Mouse (Mus musculus) brain, embryonic 14.5 days (tissue): Measurements from ENCODE around the gene Rbm42. TPM values are rescaled to one million over a fixed set of nuclear protein-coding genes. Genes with fewer than 3 reads are reported as not detected.
A peak's percentile ranks its signal among the peaks of the same experiment; 100 is the strongest.

Source experiments
- DNase-seq: peaks from one replicate; pipeline ENCODE4 v3.0.0-alpha.2; 2011; ENCODE audit warnings: low read depth
- CTCF ChIP-seq: fragments of 200-500 bp; IDR thresholded peaks from 2 replicates; pipeline ENCODE4 v1.5.1; 2012; ENCODE audit warnings: inconsistent platforms, mild to moderate bottlenecking, moderate library complexity, borderline replicate concordance; ENCODE audit not compliant: insufficient read depth, insufficient read length; ENCODE audit errors: extremely low read depth
- POLR2A ChIP-seq: fragments of 200-500 bp; IDR thresholded peaks from 2 replicates; pipeline ENCODE4 v1.6.1; 2012; ENCODE audit warnings: mild to moderate bottlenecking, inconsistent platforms, borderline replicate concordance; ENCODE audit not compliant: poor library complexity, insufficient read depth, insufficient read length, severe bottlenecking; ENCODE audit errors: extremely low read depth
- polyA plus RNA-seq: library from polyadenylated mRNA; depleted of rRNA; stranded (reverse); fragments of >200 nt; gene quantifications from 2 replicates; pipeline ENCODE4 v1.2.3, GENCODE M21; 2012; rRNA removed

Gene Rbm42
- polyA plus RNA-seq, 1 experiment: 91.6 TPM

DNA sequence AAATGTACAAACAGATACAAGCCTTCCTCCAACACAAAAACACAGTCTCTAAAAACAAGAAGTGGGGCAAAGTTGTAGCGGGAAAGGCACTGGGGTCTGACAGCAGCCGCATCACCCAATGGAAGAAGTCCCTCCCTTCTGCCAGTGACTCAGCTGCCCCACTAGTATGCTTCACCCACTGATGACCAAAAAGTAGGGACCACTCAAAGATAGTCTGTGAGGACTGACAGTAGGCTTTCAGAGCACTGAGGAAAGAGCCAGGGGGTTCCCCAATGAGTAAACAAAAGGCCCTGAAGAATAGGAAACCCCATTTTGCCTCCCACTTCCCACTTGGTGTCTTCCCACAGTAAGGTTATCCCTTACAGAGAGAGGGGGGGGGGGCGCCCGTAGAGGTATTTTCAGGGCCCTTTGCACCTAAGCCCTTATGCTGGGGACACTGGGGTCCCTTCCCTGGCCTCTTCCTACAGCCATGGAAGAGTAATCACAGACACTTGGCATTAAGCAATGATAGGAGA lies 55.5 kb downstream of the Rbm42 start:
- no peak for DNase-seq
- TF ChIP-seq CTCF (no peak), POLR2A (no peak)

DNA sequence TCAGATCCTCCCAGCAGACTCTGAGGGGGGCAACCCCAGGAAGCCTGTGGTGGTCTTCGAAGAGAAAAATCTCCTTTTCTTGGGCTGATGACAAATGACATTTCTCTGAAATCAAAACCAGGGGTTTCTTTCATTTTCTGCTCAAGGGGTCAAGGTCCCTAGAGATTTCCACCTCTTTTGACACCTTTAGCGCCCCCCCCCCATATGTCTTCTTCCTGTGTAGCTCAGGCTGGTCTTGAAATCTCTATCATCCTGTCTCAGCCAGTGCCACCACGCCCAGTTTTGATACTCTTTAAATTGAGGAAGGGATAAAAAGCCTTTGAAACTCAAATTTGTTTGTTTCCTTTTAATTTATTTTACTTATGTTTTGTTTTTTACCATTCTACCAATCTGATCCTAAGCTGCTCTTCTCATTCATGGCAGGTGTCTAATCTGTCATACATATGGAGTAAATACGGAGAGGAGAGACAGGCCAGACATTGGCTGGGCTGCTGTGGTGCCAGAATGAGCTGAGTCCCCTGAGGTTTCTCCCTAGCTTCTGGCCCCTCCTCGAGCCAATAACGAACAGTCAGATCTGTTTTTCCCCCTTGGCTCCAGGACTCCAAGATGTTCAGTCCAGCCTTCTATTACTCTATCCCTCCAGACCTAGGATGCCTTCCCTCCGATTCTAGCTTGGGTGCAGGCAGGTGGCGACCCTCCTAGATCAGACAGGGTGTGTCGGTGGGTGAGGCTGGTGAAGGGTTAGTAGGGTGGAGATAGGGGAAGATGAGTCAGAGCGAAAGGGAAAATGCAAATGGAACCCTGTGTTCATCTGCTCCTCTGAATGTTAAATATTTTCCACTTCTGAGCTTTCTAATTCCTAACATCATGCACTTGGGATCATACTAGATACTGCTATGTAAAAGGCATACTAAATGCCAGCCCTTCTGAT lies 56.3 kb downstream of the Rbm42 start:
- TF ChIP-seq POLR2A (no peak), CTCF (no peak)
- DNase-seq: no peak

DNA sequence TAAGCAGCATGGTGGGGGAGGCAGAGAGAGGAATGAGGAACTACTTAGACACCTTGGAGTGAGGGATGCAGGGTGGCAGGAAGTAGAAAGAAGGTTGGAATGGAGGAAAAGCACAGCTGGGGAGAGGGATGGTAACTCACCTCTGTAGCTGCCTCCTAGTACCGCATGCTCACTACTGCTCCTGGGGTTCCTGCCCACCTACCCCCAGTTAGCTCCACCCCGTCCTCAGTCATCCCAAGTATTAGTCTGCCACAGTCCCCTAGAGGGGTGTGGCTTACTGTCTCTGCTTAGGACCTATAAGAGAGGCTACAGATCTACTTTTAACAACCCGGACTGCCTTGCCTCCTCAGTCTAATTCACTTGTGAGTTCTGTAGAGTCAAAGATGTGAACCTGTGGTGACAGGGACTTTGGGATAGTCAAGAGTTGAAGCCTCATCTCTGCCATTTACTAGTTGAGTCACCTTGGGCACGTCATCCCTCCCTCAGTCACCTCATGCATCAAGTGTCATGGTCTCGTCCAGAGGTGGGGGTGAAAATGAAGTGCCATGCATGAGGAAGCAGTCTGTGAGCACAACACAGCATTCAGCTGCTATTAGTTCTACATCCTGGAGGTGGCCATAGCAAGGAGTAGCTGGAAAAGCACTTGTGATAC lies 57.2 kb downstream of the Rbm42 start:
- no peak for TF ChIP-seq POLR2A
- no peak for DNase-seq

DNA sequence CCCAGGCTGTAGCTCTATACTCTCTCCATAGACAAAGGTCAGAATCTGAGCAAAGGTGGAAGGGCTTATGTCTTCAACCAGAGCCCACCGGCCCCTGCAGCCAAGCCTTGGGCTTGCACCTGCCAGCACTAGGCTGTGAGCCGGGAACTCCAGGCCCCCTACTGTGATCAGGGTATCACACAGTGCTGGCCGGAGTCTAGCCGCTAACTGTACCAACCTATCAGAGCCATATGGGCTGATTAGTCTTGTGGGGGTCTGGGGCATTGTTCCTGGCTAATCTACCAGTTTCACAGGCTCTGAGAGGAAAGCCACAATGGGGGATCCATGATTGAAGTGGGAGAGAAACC lies 58.5 kb downstream of the Rbm42 start:
- no peak for TF ChIP-seq POLR2A
- no peak for TF ChIP-seq CTCF
- DNase-seq: peak; percentile 9

Other genes starting within 250 kb of the Rbm42 start
- 21.7 and 27.8 TPM in 2 replicates for gene Tyrobp, start 236.6 kb downstream of the Rbm42 start, polyA plus RNA-seq
- gene Hcst, start 230.5 kb downstream of the Rbm42 start, polyA plus RNA-seq: 0.90 and 1.4 TPM in 2 replicates
- 2.3 and 3.6 TPM in 2 replicates for gene Nfkbid, start 228.6 kb downstream of the Rbm42 start, polyA plus RNA-seq
- 571 and 616 TPM in 2 replicates for gene Aplp1, start 204.8 kb downstream of the Rbm42 start, polyA plus RNA-seq
- 0.85 and 3.3 TPM in 2 replicates for gene Kirrel2, start 192.6 kb downstream of the Rbm42 start, polyA plus RNA-seq
- 1.2 and 3.2 TPM in 2 replicates for gene Nphs1, start 192.0 kb downstream of the Rbm42 start, polyA plus RNA-seq
- 0.05 and 0.26 TPM in 2 replicates for gene Prodh2, start 156.7 kb downstream of the Rbm42 start, polyA plus RNA-seq
- gene Arhgap33, start 115.3 kb downstream of the Rbm42 start, polyA plus RNA-seq: 241 and 276 TPM in 2 replicates
- gene Hspb6, start 98.1 kb downstream of the Rbm42 start, polyA plus RNA-seq: 8.4 and 8.7 TPM in 2 replicates
- gene Proser3, start 98.0 kb downstream of the Rbm42 start, polyA plus RNA-seq: 24.1 and 27.9 TPM in 2 replicates
- 45.1 and 53.9 TPM in 2 replicates for gene Lin37, start 90.5 kb downstream of the Rbm42 start, polyA plus RNA-seq
- gene U2af1l4, start 87.0 kb downstream of the Rbm42 start, polyA plus RNA-seq: 69.3 and 95.4 TPM in 2 replicates
- gene Gm49396, start 87.0 kb downstream of the Rbm42 start, polyA plus RNA-seq: 4.9 and 8.7 TPM in 2 replicates
- gene Psenen, start 86.7 kb downstream of the Rbm42 start, polyA plus RNA-seq: 102 and 154 TPM in 2 replicates
- gene Igflr1, start 84.9 kb downstream of the Rbm42 start, polyA plus RNA-seq: 6.5 and 8.7 TPM in 2 replicates
- 69.7 and 72.2 TPM in 2 replicates for gene Kmt2b, start 61.6 kb downstream of the Rbm42 start, polyA plus RNA-seq
- 0.37 and 0.47 TPM in 2 replicates for gene Zbtb32, start 51.4 kb downstream of the Rbm42 start, polyA plus RNA-seq
- 2.7 and 3.9 TPM in 2 replicates for gene Upk1a, start 37.5 kb downstream of the Rbm42 start, polyA plus RNA-seq
- gene Cox6b1, start 24.2 kb downstream of the Rbm42 start, polyA plus RNA-seq: 823 and 962 TPM in 2 replicates
- not detected in 2 replicates for gene Etv2, start 14.5 kb downstream of the Rbm42 start, polyA plus RNA-seq
- 21.9 and 36.6 TPM in 2 replicates for gene Haus5, start 14.7 kb upstream of the Rbm42 start, polyA plus RNA-seq
- gene Pmis2, start 21.3 kb upstream of the Rbm42 start, polyA plus RNA-seq: not detected in 2 replicates
- gene 2200002J24Rik, start 48.6 kb upstream of the Rbm42 start, polyA plus RNA-seq: 0.32 TPM in 1 of 2 replicates, not detected in the other
- 1.7 and 2.4 TPM in 2 replicates for gene Atp4a, start 61.9 kb upstream of the Rbm42 start, polyA plus RNA-seq
- gene Tmem147, start 79.2 kb upstream of the Rbm42 start, polyA plus RNA-seq: 187 and 251 TPM in 2 replicates
- 0.50 TPM in 1 of 2 replicates, not detected in the other for gene Gapdhs, start 93.4 kb upstream of the Rbm42 start, polyA plus RNA-seq
- gene Sbsn, start 101.2 kb upstream of the Rbm42 start, polyA plus RNA-seq: 5.1 and 8.8 TPM in 2 replicates
- gene Dmkn, start 113.4 kb upstream of the Rbm42 start, polyA plus RNA-seq: 3.5 and 14.2 TPM in 2 replicates
- 5.6 and 30.7 TPM in 2 replicates for gene Krtdap, start 137.6 kb upstream of the Rbm42 start, polyA plus RNA-seq
- 0.13 and 0.46 TPM in 2 replicates for gene Ffar2, start 173.5 kb upstream of the Rbm42 start, polyA plus RNA-seq
- gene Ffar3, start 205.9 kb upstream of the Rbm42 start, polyA plus RNA-seq: not detected in 2 replicates
- not detected in 2 replicates for gene Ffar1, start 211.2 kb upstream of the Rbm42 start, polyA plus RNA-seq
- gene Cd22, start 230.0 kb upstream of the Rbm42 start, polyA plus RNA-seq: 0.05 TPM in 1 of 2 replicates, not detected in the other